Mouse (Mus musculus): ENCODE results near the gene Olfr281. TPM values are rescaled to one million over a fixed set of nuclear protein-coding genes. Genes with fewer than 3 reads are reported as not detected.
"Not testable (repeated sequence)": the region's sequence is repeated elsewhere in the genome, so short reads cannot be mapped to it uniquely, and the experiment has no call there.

Olfr281 gene
- polyA plus RNA-seq, 1 experiment = not detected

- TF ChIP-seq POLR2A (IDR thresholded peaks at IDR 0.05; ENCODE audit: borderline replicate concordance, control insufficient read depth, low read depth, low read length) (no peak), CTCF (IDR thresholded peaks at IDR 0.05; ENCODE audit: control insufficient read depth, insufficient read depth, low read length) (no peak)
- Histone ChIP-seq H3K4me3 (replicated peaks; ENCODE audit: control insufficient read depth, low read depth, low read length) (no peak overlapping the region), H3K27ac (ENCODE audit: control insufficient read depth, insufficient read depth, low read depth, low read length, poor library complexity) (no peak overlapping the region), H3K4me1 (ENCODE audit: control insufficient read depth, insufficient read depth, low read length) (no peaks in the 10 kb centered on the region)
- 61% methylated on average over 14 of the region's 14 CpGs for WGBS
Observed at GRCm38 (mm10) chr15:98424326-98424725, 28.1 kb upstream of the Olfr281 start.

- Histone ChIP-seq H3K4me1 (ENCODE audit: control insufficient read depth, insufficient read depth, low read length) (no peaks in the 10 kb centered on the region), H3K27ac (ENCODE audit: control insufficient read depth, insufficient read depth, low read depth, low read length, poor library complexity) (no peak overlapping the region), H3K4me3 (replicated peaks; ENCODE audit: control insufficient read depth, low read depth, low read length) (no peak overlapping the region)
- TF ChIP-seq POLR2A (IDR thresholded peaks at IDR 0.05; ENCODE audit: borderline replicate concordance, control insufficient read depth, low read depth, low read length) = no peak
- 41% methylated on average over 6 of the region's 6 CpGs for WGBS
Observed at GRCm38 (mm10) chr15:98424753-98425152, 27.6 kb upstream of the Olfr281 start.

- Histone ChIP-seq H3K27ac (ENCODE audit: control insufficient read depth, insufficient read depth, low read depth, low read length, poor library complexity) (no peak overlapping the region), H3K4me1 (ENCODE audit: control insufficient read depth, insufficient read depth, low read length) (no peaks in the 10 kb centered on the region), H3K4me3 (replicated peaks; ENCODE audit: control insufficient read depth, low read depth, low read length) (no peak overlapping the region)
- TF ChIP-seq POLR2A (IDR thresholded peaks at IDR 0.05; ENCODE audit: borderline replicate concordance, control insufficient read depth, low read depth, low read length) = no peak
- TF ChIP-seq CTCF (IDR thresholded peaks at IDR 0.05; ENCODE audit: control insufficient read depth, insufficient read depth, low read length) = no peak
- WGBS = 72% methylated on average over 7 of the region's 7 CpGs
Observed at GRCm38 (mm10) chr15:98425188-98425587, 27.2 kb upstream of the Olfr281 start.

- 78% methylated on average over 5 of the region's 5 CpGs for WGBS
- H3K27ac ChIP-seq (ENCODE audit: control insufficient read depth, insufficient read depth, low read depth, low read length, poor library complexity); H3K4me1 ChIP-seq (ENCODE audit: control insufficient read depth, insufficient read depth, low read length); H3K4me3 ChIP-seq (replicated peaks; ENCODE audit: control insufficient read depth, low read depth, low read length): not testable (repeated sequence)
Observed at GRCm38 (mm10) chr15:98430925-98431324, 21.5 kb upstream of the Olfr281 start, which contains the start of gene Olfr282. TSS of gene Olfr282 (plus strand) at chr15:98431225.

GRCm38 (mm10) chr15:98444561-98444960, 7.8 kb upstream of the Olfr281 start:
- WGBS = 61% methylated on average over 3 of the region's 3 CpGs
- Histone ChIP-seq H3K27ac (ENCODE audit: control insufficient read depth, insufficient read depth, low read depth, low read length, poor library complexity) (no peak overlapping the region), H3K4me3 (replicated peaks; ENCODE audit: control insufficient read depth, low read depth, low read length) (no peak overlapping the region), H3K4me1 (ENCODE audit: control insufficient read depth, insufficient read depth, low read length) (no peaks in the 10 kb centered on the region)
- no peak for TF ChIP-seq POLR2A (IDR thresholded peaks at IDR 0.05; ENCODE audit: borderline replicate concordance, control insufficient read depth, low read depth, low read length)
- TF ChIP-seq CTCF (IDR thresholded peaks at IDR 0.05; ENCODE audit: control insufficient read depth, insufficient read depth, low read length) = no peak

GRCm38 (mm10) chr15:98448521-98448920, 3.9 kb upstream of the Olfr281 start:
- no peaks in the 10 kb centered on the region for H3K4me1 ChIP-seq (ENCODE audit: control insufficient read depth, insufficient read depth, low read length)
- H3K27ac ChIP-seq (ENCODE audit: control insufficient read depth, insufficient read depth, low read depth, low read length, poor library complexity) = no peak overlapping the region
- H3K4me3 ChIP-seq (replicated peaks; ENCODE audit: control insufficient read depth, low read depth, low read length) = no peak overlapping the region
- 62% methylated on average over 4 of the region's 4 CpGs for WGBS
- TF ChIP-seq POLR2A (IDR thresholded peaks at IDR 0.05; ENCODE audit: borderline replicate concordance, control insufficient read depth, low read depth, low read length) (no peak), CTCF (IDR thresholded peaks at IDR 0.05; ENCODE audit: control insufficient read depth, insufficient read depth, low read length) (no peak)

GRCm38 (mm10) chr15:98469596-98469995, 17.2 kb downstream of the Olfr281 start, which contains the start of gene OR5BS1P:
TSS of gene OR5BS1P (plus strand) at chr15:98469896.
- H3K4me3 ChIP-seq (replicated peaks; ENCODE audit: control insufficient read depth, low read depth, low read length) = no peak within 1 kb of the TSS
- TF ChIP-seq CTCF (IDR thresholded peaks at IDR 0.05; ENCODE audit: control insufficient read depth, insufficient read depth, low read length) (no peak), POLR2A (IDR thresholded peaks at IDR 0.05; ENCODE audit: borderline replicate concordance, control insufficient read depth, low read depth, low read length) (no peak)
- WGBS = 86% methylated on average over 4 of the region's 4 CpGs
- no peaks in the 10 kb centered on the region for H3K4me1 ChIP-seq (ENCODE audit: control insufficient read depth, insufficient read depth, low read length)
- H3K27ac ChIP-seq (ENCODE audit: control insufficient read depth, insufficient read depth, low read depth, low read length, poor library complexity) = no peak within 1 kb of the TSS

- TF ChIP-seq CTCF (IDR thresholded peaks at IDR 0.05; ENCODE audit: control insufficient read depth, insufficient read depth, low read length) = no peak
- Histone ChIP-seq H3K4me1 (ENCODE audit: control insufficient read depth, insufficient read depth, low read length) (no peaks in the 10 kb centered on the region), H3K4me3 (replicated peaks; ENCODE audit: control insufficient read depth, low read depth, low read length) (no peak overlapping the region), H3K27ac (ENCODE audit: control insufficient read depth, insufficient read depth, low read depth, low read length, poor library complexity) (no peak overlapping the region)
- WGBS = 83% methylated on average over 13 of the region's 13 CpGs
Observed at GRCm38 (mm10) chr15:98471539-98471938, 19.2 kb downstream of the Olfr281 start.

GRCm38 (mm10) chr15:98474958-98475357, 22.6 kb downstream of the Olfr281 start:
- TF ChIP-seq CTCF (IDR thresholded peaks at IDR 0.05; ENCODE audit: control insufficient read depth, insufficient read depth, low read length) (no peak), POLR2A (IDR thresholded peaks at IDR 0.05; ENCODE audit: borderline replicate concordance, control insufficient read depth, low read depth, low read length) (no peak)
- Histone ChIP-seq H3K4me1 (ENCODE audit: control insufficient read depth, insufficient read depth, low read length) (no peaks in the 10 kb centered on the region), H3K4me3 (replicated peaks; ENCODE audit: control insufficient read depth, low read depth, low read length) (no peak overlapping the region), H3K27ac (ENCODE audit: control insufficient read depth, insufficient read depth, low read depth, low read length, poor library complexity) (no peak overlapping the region)
- WGBS = 76% methylated on average over 10 of the region's 10 CpGs
